Mouse (Mus musculus) ES-CJ7 (cell line): ENCODE results near the gene Flna.
A peak's percentile ranks its signal among the peaks of the same experiment; 100 is the strongest.
"Not testable (repeated sequence)": the region's sequence is repeated elsewhere in the genome, so short reads cannot be mapped to it uniquely, and the experiment has no call there.

Experiments used
- DNase-seq: peaks from one replicate; pipeline ENCODE4 v3.0.0; 2011; ENCODE audit warnings: low read depth, low spot score

Gene Flna

DNA sequence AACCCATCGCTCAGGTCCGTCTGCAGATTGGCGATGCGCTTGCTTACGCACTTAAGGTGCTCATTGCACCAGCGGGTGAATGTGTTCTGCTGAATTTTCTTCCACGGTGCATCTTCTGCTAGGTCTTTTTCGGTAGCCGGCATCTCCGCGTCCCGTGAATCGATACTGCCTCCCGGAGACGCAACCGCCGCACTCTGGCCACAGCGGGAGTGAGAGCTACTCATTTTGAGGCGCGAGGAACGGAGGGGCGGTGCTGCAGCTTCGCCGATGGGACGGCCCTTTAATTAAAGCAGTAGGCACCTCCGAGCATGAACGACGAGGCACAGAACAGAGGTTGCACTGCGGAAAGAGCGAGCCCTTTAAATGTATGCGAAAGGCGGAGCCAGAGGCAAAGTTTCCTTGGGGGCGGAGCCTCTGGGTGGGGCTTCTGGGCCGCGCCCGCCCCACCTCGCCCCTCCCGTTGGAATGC, 3.4 kb downstream of the Flna start:
- peak; percentile 94 for DNase-seq

DNA sequence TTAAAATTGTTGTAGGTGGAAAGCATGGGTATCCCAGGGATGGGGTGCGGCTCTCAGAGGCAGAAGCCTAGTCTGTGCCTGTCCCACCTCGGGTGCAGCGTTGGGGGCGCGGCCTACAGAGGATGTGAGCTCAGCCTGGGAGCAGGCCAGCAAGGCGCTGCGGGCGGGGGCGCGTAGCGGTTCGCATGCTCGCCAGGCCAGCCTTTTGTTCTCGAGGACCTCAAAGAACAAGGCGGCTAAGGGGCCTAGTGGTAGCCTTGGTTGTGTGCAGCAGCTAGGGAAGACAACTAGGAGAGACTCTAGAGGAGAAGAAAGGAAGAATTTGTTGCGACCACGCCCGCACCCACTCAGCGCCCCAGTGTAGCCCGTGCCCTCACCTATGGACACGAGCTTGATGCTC, 3.9 kb downstream of the Flna start:
- DNase-seq, result peak; percentile 69

DNA sequence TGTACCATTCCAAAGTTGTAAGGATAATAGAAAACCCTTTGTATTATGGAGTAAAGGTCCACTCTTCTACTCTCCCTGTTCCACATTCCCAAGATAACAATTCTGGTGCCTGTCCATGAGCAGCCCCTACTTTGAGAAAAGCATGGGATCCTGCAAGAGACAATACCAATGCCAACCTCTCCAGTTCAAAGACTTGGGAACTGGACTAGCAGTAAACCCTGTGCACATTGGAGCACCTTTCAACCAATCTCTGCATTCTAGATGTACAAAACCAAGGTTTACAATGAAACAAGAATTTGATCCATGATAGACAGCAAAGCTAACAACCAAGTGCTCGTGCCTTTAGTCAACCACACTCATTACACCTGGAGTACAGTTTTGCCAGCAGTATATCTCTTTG, 4.5 kb downstream of the Flna start:
- DNase-seq, result no peak

DNA sequence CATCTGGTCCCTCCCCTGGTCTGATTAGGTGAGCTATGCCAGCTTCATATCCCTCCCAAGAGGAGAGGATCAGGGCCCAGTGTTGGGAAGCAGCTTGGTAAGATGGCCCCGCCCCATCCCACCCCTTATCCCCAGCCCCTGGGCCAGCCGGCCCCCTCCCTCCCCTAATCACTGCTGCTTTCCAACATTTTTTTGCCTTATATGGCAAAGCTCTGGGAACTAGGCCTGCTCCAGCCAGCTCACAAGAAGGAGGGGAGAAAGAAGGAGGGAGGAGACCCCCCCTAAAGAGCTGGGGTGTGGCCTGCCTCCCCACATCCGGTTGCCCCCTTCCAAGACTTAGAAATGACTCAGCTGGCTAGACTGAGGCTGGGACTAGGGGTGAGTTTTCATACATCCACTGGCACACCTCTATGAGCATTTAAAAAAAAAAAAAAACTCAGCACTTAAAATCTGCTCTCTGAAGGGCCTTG, 5.0 kb downstream of the Flna start:
- DNase-seq, result peak; percentile 74

DNA sequence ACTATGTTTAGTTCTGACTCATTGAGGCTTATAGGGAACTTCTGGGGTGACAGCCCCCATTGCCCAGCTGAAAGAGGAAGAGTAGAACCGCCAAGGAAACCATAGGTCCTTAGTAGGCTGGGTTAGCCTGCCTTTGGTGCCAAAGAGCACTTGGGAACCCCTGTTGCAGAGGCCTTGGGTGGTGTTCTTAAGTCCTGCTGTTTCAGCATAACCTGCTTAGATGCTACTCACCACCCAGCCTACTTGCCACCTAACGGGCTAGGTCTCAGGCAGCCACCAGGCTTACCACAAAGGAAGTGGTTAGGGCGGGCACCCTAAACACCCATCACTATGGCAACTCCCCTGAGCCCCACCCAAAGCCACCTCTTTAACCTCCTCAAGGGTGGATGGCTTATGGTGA, 5.8 kb downstream of the Flna start:
- DNase-seq, result peak; percentile 44

DNA sequence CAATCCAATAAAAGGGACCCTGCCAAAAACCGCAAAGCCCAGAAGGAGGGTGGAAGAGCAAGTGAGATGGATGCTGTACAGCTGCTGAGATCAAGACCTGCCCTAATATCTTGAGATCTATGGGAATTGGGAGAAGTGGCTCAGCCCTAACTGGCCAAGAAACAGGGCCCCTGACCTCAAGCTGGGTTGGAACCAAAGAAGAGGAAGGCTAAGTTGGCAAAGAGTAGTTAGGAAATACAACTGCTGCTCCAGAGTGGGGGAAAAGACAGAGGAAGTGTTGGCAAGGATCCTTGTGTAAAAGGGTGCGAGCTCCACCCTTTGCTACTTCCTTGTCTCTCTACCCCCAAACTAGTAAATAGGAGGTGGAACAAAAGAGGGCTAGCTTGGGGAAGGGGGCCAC, 6.2 kb downstream of the Flna start:
- DNase-seq, result no peak

DNA sequence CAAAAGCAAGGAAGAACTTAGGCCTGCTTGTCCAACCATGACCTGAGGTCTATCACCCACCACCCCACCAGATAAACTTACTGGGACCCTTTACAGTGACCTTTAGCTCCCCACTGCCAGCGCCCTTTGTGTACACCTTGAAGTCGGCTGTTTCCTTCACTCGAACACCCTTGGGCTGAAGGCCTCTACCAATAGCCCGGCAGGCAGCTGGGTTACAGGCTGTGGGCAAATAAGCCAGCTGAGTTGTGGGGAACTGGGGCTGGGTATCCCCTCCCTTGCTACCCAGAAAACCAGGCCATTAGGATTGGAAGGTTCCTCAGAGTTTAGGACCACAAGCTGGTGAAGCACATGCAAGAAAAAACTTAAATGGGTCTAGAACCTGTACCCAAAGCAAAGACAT, 9.3 kb downstream of the Flna start:
- DNase-seq, result no peak

DNA sequence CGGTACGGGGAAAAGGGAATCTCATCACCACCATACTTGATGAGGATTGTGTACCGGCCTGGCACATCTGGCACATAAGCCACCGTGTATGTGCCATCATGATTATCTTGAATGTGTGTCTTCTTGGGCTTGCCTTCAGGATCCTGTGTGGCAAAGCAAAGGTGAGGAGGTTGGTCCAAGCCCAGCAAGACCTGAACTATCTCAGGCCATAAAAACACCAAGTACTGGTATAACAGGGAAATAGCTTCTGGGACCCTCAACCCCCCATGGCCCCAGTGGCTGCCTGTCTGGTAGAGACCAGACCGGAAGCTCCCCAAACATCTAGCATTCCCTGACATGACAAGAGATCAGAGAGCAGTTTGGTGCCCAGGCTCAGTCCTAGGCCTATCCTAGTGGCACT, 16.4 kb downstream of the Flna start:
- no peak for DNase-seq

DNA sequence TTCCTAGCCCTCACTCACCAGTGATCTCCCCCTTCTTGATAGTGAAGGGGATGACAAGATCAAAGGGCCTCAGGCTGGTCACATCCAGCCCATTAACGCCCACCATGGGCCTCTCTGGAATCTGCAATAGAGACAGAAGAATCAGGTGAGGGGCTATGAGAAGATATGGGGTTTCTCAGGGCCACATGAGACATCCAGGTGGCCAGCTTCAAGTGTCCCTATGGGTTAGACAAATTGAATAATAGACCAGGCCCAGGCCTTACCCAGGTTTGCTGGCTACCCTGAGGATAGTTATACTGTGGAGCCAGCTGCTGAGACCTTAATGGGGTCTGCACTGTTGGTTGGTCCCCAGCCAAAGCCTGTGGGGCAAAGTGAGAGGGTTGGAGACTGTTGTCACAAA, 19.6 kb downstream of the Flna start:
- DNase-seq, result no peak

DNA sequence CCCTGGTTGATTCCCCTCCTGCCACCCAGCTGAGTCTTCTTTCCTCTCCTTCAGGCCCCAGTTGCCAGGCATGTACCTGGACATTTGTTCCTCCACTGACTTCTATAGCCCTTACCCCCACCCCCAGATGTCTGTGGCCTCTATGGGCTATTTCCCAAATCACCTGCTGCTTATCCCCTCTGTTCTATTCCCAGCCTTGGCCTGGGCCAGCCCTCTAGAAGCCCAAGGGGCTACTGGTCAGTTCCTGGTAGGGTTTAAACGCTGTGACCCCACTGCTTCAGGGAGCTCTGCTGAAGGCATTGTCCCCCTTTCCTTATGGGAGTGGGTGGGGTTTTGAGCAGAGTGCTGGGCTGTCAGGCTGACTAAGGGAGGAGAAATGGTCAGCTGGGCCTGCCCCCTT, 29.5 kb downstream of the Flna start:
- not testable (repeated sequence) for DNase-seq

DNA sequence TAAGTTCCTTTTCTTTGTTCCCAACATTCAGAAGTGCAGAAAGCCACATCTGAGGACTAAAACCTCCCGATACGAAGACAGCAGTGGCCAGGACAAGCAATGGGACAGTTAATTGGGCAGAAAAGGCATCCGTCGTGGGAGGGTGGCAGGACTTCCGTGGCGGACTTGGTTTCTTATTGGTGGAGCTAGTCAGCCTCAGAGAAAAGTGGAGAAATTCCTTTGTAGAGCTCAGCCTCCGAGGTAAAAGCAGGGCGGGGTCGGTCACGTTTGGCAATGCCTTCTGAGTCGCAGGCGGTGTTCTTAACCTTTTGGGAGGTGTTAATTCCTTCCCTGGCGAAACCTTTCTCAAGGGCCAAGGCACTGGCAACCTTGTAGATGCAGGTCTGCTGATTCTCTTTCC, 30.2 kb downstream of the Flna start:
- DNase-seq, result peak; percentile 39

DNA sequence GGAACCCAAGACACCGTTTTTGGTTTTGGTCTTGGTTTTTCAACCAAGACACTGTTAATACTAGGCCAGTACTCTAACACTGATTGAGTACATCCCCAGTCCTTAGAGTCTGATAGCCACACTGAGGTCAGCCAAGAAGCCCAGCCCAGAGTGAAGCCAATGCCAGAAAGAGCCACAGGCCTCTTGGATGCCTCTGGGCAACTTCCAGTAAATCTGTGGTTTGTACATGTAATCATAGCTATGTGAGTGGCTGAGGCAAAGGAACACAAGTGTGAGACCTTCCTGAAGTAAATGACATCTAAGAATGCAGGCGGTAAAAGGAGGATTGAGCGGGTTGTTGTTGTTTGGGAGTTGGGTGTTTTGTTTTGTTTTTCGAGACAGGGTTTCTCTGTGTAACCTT, 31.1 kb downstream of the Flna start:
- no peak for DNase-seq

DNA sequence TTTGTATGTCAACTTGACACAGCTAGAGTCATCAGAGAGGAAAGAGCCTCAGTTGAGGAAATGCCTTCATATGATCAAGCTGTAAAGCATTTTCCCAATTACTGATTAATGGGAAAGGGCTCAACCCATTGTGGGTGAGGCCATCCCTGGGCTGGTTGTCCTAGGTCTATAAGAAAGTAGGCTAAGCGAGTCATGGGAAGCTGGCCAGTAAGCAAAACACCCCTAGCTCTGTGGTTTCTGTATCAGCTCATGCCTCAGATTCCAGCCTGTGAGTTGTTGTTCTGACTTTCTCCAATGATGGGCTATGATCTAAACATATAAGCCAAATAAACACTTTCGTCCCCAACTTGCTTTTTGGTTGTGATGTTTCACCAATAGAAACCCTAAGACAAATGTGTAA, 46.1 kb downstream of the Flna start:
- no peak for DNase-seq

DNA sequence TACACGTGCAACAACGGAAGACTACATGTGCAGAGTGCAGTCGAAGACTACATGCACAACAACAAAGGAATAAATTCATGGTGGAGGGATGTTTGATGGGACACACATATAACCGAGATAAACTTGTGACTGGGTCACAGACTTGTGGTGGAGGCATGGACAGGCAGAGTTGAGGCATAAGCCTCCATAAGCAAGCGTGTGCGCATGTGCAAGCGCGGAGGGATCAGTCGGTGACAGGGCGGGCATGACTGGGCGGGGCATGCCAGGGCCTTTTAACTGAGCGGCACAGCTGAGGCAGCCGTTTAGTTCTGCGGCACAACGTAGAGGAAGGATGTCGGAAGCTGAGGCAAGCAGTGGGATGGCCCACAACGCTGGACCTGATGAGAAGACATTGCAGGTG, 72.7 kb downstream of the Flna start, which contains the start of gene Tktl1:
Tktl1 (plus strand) TSS at position 301 of the 400 bp plus-strand sequence.
- DNase-seq, result peak; percentile 5
